Mouse (Mus musculus): ENCODE measurements around the gene Sh3bp5l. TPM values are rescaled to one million over a fixed set of nuclear protein-coding genes. Genes with fewer than 3 reads are reported as not detected.

Sh3bp5l gene
- polyA plus RNA-seq, 1 experiment: 33.6 TPM

- no peak overlapping the region for H3K27ac ChIP-seq (ENCODE audit: insufficient read depth, low read length)
- H3K36me3 ChIP-seq (ENCODE audit: control insufficient read depth, insufficient read depth, low read length, poor library complexity, severe bottlenecking): no peaks in the 10 kb centered on the region
- H3K4me1 ChIP-seq (ENCODE audit: control insufficient read depth, insufficient read depth, low read length): no peaks in the 10 kb centered on the region
- no peaks in the 10 kb centered on the region for H3K9me3 ChIP-seq (replicated peaks; ENCODE audit: control insufficient read depth, insufficient read depth, low read length, poor library complexity, severe bottlenecking)
- no peak overlapping the region for H3K4me3 ChIP-seq (ENCODE audit: low read depth, low read length)
- no peak for TF ChIP-seq CTCF (IDR thresholded peaks at IDR 0.05; ENCODE audit: low read depth, low read length)
- TF ChIP-seq POLR2A (IDR thresholded peaks at IDR 0.05; ENCODE audit: insufficient read depth, low read length): no peak
- no peak for TF ChIP-seq EP300 (IDR thresholded peaks at IDR 0.05; ENCODE audit: insufficient read depth, low read depth, low read length)
- no peak overlapping the region for H3K9ac ChIP-seq (ENCODE audit: low read depth, poor library complexity, severe bottlenecking)
- no peaks in the 10 kb centered on the region for H3K27me3 ChIP-seq (ENCODE audit: control insufficient read depth, insufficient read depth, low read length, poor library complexity, severe bottlenecking)
Observed at GRCm38 (mm10) chr11:58377273-58377672, 46.7 kb downstream of the Sh3bp5l start.

GRCm38 (mm10) chr11:58377686-58378085, 47.2 kb downstream of the Sh3bp5l start:
- Histone ChIP-seq H3K4me3 (ENCODE audit: low read depth, low read length) (no peak overlapping the region), H3K9me3 (replicated peaks; ENCODE audit: control insufficient read depth, insufficient read depth, low read length, poor library complexity, severe bottlenecking) (no peaks in the 10 kb centered on the region), H3K27ac (ENCODE audit: insufficient read depth, low read length) (no peak overlapping the region), H3K9ac (ENCODE audit: low read depth, poor library complexity, severe bottlenecking) (no peak overlapping the region), H3K27me3 (ENCODE audit: control insufficient read depth, insufficient read depth, low read length, poor library complexity, severe bottlenecking) (no peaks in the 10 kb centered on the region), H3K4me1 (ENCODE audit: control insufficient read depth, insufficient read depth, low read length) (no peaks in the 10 kb centered on the region), H3K36me3 (ENCODE audit: control insufficient read depth, insufficient read depth, low read length, poor library complexity, severe bottlenecking) (no peaks in the 10 kb centered on the region)
- TF ChIP-seq POLR2A (IDR thresholded peaks at IDR 0.05; ENCODE audit: insufficient read depth, low read length) (no peak), CTCF (IDR thresholded peaks at IDR 0.05; ENCODE audit: low read depth, low read length) (no peak), EP300 (IDR thresholded peaks at IDR 0.05; ENCODE audit: insufficient read depth, low read depth, low read length) (no peak)

GRCm38 (mm10) chr11:58378763-58379278, 48.3 kb downstream of the Sh3bp5l start, which contains the start of gene Lypd8:
Gene Lypd8, plus strand, starts transcription at chr11:58379043.
- Histone ChIP-seq H3K27me3 (ENCODE audit: control insufficient read depth, insufficient read depth, low read length, poor library complexity, severe bottlenecking) (no peaks in the 10 kb centered on the region), H3K36me3 (ENCODE audit: control insufficient read depth, insufficient read depth, low read length, poor library complexity, severe bottlenecking) (no peaks in the 10 kb centered on the region), H3K9ac (ENCODE audit: low read depth, poor library complexity, severe bottlenecking) (no peak within 1 kb of the TSS), H3K4me1 (ENCODE audit: control insufficient read depth, insufficient read depth, low read length) (no peaks in the 10 kb centered on the region), H3K27ac (ENCODE audit: insufficient read depth, low read length) (no peak within 1 kb of the TSS), H3K9me3 (replicated peaks; ENCODE audit: control insufficient read depth, insufficient read depth, low read length, poor library complexity, severe bottlenecking) (no peaks in the 10 kb centered on the region), H3K4me3 (ENCODE audit: low read depth, low read length) (no peak within 1 kb of the TSS)
- TF ChIP-seq CTCF (IDR thresholded peaks at IDR 0.05; ENCODE audit: low read depth, low read length): no peak
- no peak for TF ChIP-seq EP300 (IDR thresholded peaks at IDR 0.05; ENCODE audit: insufficient read depth, low read depth, low read length)
- no peak for TF ChIP-seq POLR2A (IDR thresholded peaks at IDR 0.05; ENCODE audit: insufficient read depth, low read length)

GRCm38 (mm10) chr11:58379516-58379915, 49.0 kb downstream of the Sh3bp5l start:
- Histone ChIP-seq H3K9ac (ENCODE audit: low read depth, poor library complexity, severe bottlenecking) (no peak overlapping the region), H3K4me1 (ENCODE audit: control insufficient read depth, insufficient read depth, low read length) (no peaks in the 10 kb centered on the region), H3K27ac (ENCODE audit: insufficient read depth, low read length) (no peak overlapping the region), H3K36me3 (ENCODE audit: control insufficient read depth, insufficient read depth, low read length, poor library complexity, severe bottlenecking) (no peaks in the 10 kb centered on the region), H3K4me3 (ENCODE audit: low read depth, low read length) (no peak overlapping the region), H3K27me3 (ENCODE audit: control insufficient read depth, insufficient read depth, low read length, poor library complexity, severe bottlenecking) (no peaks in the 10 kb centered on the region), H3K9me3 (replicated peaks; ENCODE audit: control insufficient read depth, insufficient read depth, low read length, poor library complexity, severe bottlenecking) (no peaks in the 10 kb centered on the region)
- TF ChIP-seq CTCF (IDR thresholded peaks at IDR 0.05; ENCODE audit: low read depth, low read length) (no peak), POLR2A (IDR thresholded peaks at IDR 0.05; ENCODE audit: insufficient read depth, low read length) (no peak), EP300 (IDR thresholded peaks at IDR 0.05; ENCODE audit: insufficient read depth, low read depth, low read length) (no peak)

GRCm38 (mm10) chr11:58382471-58382870, 51.9 kb downstream of the Sh3bp5l start:
- Histone ChIP-seq H3K9me3 (replicated peaks; ENCODE audit: control insufficient read depth, insufficient read depth, low read length, poor library complexity, severe bottlenecking) (no peaks in the 10 kb centered on the region), H3K27me3 (ENCODE audit: control insufficient read depth, insufficient read depth, low read length, poor library complexity, severe bottlenecking) (no peaks in the 10 kb centered on the region), H3K27ac (ENCODE audit: insufficient read depth, low read length) (no peak overlapping the region), H3K4me1 (ENCODE audit: control insufficient read depth, insufficient read depth, low read length) (no peaks in the 10 kb centered on the region), H3K9ac (ENCODE audit: low read depth, poor library complexity, severe bottlenecking) (no peak overlapping the region), H3K4me3 (ENCODE audit: low read depth, low read length) (no peak overlapping the region), H3K36me3 (ENCODE audit: control insufficient read depth, insufficient read depth, low read length, poor library complexity, severe bottlenecking) (no peaks in the 10 kb centered on the region)
- TF ChIP-seq EP300 (IDR thresholded peaks at IDR 0.05; ENCODE audit: insufficient read depth, low read depth, low read length) (no peak), POLR2A (IDR thresholded peaks at IDR 0.05; ENCODE audit: insufficient read depth, low read length) (no peak), CTCF (IDR thresholded peaks at IDR 0.05; ENCODE audit: low read depth, low read length) (no peak)

Other genes with a start within 250 kb of the Sh3bp5l start
- gene Gm12248, start 237.6 kb upstream of the Sh3bp5l start, polyA plus RNA-seq (2011; ENCODE audit: insufficient read depth, insufficient read length, low read depth, missing spikeins): not detected in 2 replicates
- gene Cnot8, start 226.6 kb upstream of the Sh3bp5l start, polyA plus RNA-seq (2011; ENCODE audit: insufficient read depth, insufficient read length, low read depth, missing spikeins): 98.9 and 102 TPM in 2 replicates
- gene Gemin5, start 162.2 kb upstream of the Sh3bp5l start, polyA plus RNA-seq (2011; ENCODE audit: insufficient read depth, insufficient read length, low read depth, missing spikeins): 45.5 and 50.4 TPM in 2 replicates
- 61.9 and 66.8 TPM in 2 replicates for gene Mrpl22, start 159.1 kb upstream of the Sh3bp5l start, polyA plus RNA-seq (2011; ENCODE audit: insufficient read depth, insufficient read length, low read depth, missing spikeins)
- 9.9 and 10.1 TPM in 2 replicates for gene Igtp, start 131.2 kb upstream of the Sh3bp5l start, polyA plus RNA-seq (2011; ENCODE audit: insufficient read depth, insufficient read length, low read depth, missing spikeins)
- gene Irgm2, start 131.1 kb upstream of the Sh3bp5l start, polyA plus RNA-seq (2011; ENCODE audit: insufficient read depth, insufficient read length, low read depth, missing spikeins): 5.4 and 5.6 TPM in 2 replicates
- gene 4930438A08Rik, start 55.9 kb upstream of the Sh3bp5l start, polyA plus RNA-seq (2011; ENCODE audit: insufficient read depth, insufficient read length, low read depth, missing spikeins): not detected in 2 replicates
- 19.3 and 21.1 TPM in 2 replicates for gene Zfp692, start 23.7 kb upstream of the Sh3bp5l start, polyA plus RNA-seq (2011; ENCODE audit: insufficient read depth, insufficient read length, low read depth, missing spikeins)
- gene Zfp672, start 385 bp upstream of the Sh3bp5l start, polyA plus RNA-seq (2011; ENCODE audit: insufficient read depth, insufficient read length, low read depth, missing spikeins): 8.3 and 9.0 TPM in 2 replicates
- not detected in 2 replicates for gene Lypd8, start 48.3 kb downstream of the Sh3bp5l start, polyA plus RNA-seq (2011; ENCODE audit: insufficient read depth, insufficient read length, low read depth, missing spikeins)
- not detected in 2 replicates for gene 1810065E05Rik, start 90.4 kb downstream of the Sh3bp5l start, polyA plus RNA-seq (2011; ENCODE audit: insufficient read depth, insufficient read length, low read depth, missing spikeins)
- not detected in 2 replicates for gene Gm12253, start 101.8 kb downstream of the Sh3bp5l start, polyA plus RNA-seq (2011; ENCODE audit: insufficient read depth, insufficient read length, low read depth, missing spikeins)
- not detected in 2 replicates for gene Lypd9, start 122.2 kb downstream of the Sh3bp5l start, polyA plus RNA-seq (2011; ENCODE audit: insufficient read depth, insufficient read length, low read depth, missing spikeins)
- gene Olfr30, start 131.5 kb downstream of the Sh3bp5l start, polyA plus RNA-seq (2011; ENCODE audit: insufficient read depth, insufficient read length, low read depth, missing spikeins): not detected in 2 replicates
- not detected in 2 replicates for gene Olfr332, start 161.8 kb downstream of the Sh3bp5l start, polyA plus RNA-seq (2011; ENCODE audit: insufficient read depth, insufficient read length, low read depth, missing spikeins)
- gene Olfr331, start 171.8 kb downstream of the Sh3bp5l start, polyA plus RNA-seq (2011; ENCODE audit: insufficient read depth, insufficient read length, low read depth, missing spikeins): not detected in 2 replicates
- not detected in 2 replicates for gene Olfr330, start 204.1 kb downstream of the Sh3bp5l start, polyA plus RNA-seq (2011; ENCODE audit: insufficient read depth, insufficient read length, low read depth, missing spikeins)
- gene Olfr329-ps, start 215.7 kb downstream of the Sh3bp5l start, polyA plus RNA-seq (2011; ENCODE audit: insufficient read depth, insufficient read length, low read depth, missing spikeins): not detected in 2 replicates
- gene Olfr328, start 224.9 kb downstream of the Sh3bp5l start, polyA plus RNA-seq (2011; ENCODE audit: insufficient read depth, insufficient read length, low read depth, missing spikeins): not detected in 2 replicates
- not detected in 2 replicates for gene Olfr224, start 239.8 kb downstream of the Sh3bp5l start, polyA plus RNA-seq (2011; ENCODE audit: insufficient read depth, insufficient read length, low read depth, missing spikeins)
- gene Olfr325, start 247.0 kb downstream of the Sh3bp5l start, polyA plus RNA-seq (2011; ENCODE audit: insufficient read depth, insufficient read length, low read depth, missing spikeins): not detected in 2 replicates

Measured in ES-Bruce4 (cell line).